Mouse (Mus musculus): Measurements from ENCODE around the gene Hoxa11.

Hoxa11 gene

GRCm38 (mm10) chr6:52265913-52266665 lies 20.5 kb upstream of the Hoxa11 start:
- DNase-seq (ENCODE audit: extremely low read depth, low read depth, low spot score) = no peak

DNA sequence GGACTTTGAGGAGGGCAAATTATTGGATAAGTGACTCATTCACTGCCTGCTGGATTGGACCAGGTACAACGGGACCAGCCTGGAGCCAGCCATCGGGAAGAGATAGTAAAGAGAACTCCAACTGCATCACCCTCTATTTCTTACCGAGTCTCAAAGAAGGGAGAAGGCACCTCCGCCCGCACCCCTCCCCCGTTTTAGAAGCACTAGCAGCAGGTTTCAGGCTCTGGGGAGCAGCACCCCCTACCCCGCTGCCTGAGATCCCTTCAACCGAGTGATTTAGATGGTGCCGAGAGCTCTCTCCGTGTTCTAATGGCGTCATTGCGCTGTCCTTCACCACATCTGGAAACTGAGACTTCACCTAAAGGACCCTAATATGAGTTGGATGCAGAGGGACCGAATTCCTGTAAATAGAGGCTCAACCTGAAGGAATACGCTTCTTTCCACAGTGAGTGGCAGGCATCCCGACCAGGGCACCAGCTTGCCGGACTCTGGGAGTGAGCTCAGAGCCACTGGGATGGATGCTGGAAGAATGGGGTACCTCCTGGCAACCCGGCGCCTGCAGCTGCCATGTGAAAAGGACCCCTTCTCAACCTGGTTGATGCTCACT lies 19.8 kb upstream of the Hoxa11 start:
- DNase-seq (ENCODE audit: extremely low read depth, low read depth, low spot score) = no peak

- no peak for DNase-seq (ENCODE audit: extremely low read depth, low read depth, low spot score)
Observed at GRCm38 (mm10) chr6:52264106-52264790, 18.6 kb upstream of the Hoxa11 start.

GRCm38 (mm10) chr6:52263321-52263585 lies 17.6 kb upstream of the Hoxa11 start:
- no peak for DNase-seq (ENCODE audit: extremely low read depth, low read depth, low spot score)

- DNase-seq (ENCODE audit: extremely low read depth, low read depth, low spot score) = no peak
Observed at GRCm38 (mm10) chr6:52262463-52263320, 17.1 kb upstream of the Hoxa11 start.

DNA sequence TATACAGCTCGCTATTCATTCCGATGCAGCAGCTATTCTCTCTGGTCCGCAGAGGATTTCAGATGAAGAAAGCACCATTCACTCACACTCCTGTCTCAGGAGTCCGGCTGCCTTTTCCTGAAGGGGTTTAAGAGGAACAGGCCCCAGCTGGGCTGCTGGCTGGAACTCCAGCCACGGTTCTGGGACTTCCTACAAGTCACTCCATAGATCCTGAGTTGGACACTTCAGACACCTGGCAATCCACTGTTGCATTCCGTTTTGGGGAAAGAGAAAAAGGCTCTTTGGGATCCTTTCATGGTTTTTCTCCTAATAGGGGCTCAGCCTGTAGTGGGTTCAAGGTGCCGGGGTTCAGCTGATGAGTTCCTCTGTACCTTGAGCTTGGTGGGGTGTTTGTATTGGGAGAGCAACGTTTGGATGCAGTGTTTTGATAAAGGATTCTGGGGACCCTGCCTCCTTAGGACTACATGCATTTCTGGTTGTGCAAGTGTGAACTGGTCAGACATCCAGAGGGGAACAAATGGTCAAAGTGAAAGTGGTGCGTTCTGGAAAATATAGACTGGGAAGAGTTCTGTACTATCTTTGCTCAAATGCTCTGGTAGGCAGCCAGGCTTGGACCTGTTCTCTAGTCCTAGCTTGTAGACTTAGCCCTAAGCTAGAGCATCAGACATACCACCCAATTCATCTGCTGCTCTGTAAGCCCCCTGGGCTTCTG lies 16.3 kb upstream of the Hoxa11 start:
- no peak for DNase-seq (ENCODE audit: extremely low read depth, low read depth, low spot score)

DNA sequence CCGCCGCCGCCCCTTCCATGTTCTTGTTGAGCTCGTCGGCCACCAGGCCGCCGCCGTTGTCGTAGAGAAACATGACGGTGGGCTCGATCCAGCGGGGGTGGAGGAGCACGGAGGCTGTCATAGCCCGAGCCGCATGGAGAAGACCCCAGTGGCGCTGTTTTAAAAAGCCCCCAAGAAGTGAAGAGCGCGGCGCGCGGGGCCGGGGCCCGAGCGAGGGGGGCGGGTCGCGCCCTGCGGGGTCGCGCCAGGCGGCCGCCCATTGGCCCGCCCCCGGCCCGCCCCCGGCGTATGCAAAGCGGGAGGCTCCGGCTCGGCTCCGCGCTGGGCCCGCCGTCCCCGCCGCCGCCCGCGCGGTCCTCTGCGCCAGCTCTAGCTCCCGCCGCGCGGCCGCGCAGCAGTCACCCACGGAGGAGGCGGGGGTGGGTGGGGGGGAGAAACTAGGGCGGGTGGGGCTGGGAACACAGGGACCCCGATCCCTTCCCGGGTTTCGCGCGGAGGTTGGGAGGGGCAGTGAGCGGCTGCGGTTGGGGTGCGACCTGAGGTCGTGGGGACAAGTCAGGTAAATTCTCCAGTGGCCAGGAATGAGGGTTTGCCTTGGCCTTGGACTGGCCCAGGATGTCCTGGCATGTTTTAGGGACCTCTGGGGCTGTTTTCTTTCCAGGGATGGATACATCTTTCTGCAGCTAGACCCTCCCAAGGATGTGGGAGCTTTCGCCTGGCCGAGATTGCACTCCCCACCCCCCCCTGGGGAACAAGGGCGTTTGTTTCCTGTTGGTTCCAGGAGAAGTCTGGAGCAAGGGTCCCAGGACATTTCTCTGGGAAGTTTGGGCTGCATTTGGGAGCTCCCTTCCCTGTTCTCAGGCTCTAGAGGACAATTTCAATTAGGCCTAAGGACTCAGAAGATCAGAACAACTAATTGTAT lies 15.3 kb upstream of the Hoxa11 start, which contains the start of gene Hoxa13:
Hoxa13 (minus strand) TSS at position 227 of the 922 bp plus-strand sequence.
- DNase-seq (ENCODE audit: extremely low read depth, low read depth, low spot score) = no peak

- DNase-seq (ENCODE audit: extremely low read depth, low read depth, low spot score) = no peak
Observed at GRCm38 (mm10) chr6:52259811-52260261, 14.2 kb upstream of the Hoxa11 start.

DNA sequence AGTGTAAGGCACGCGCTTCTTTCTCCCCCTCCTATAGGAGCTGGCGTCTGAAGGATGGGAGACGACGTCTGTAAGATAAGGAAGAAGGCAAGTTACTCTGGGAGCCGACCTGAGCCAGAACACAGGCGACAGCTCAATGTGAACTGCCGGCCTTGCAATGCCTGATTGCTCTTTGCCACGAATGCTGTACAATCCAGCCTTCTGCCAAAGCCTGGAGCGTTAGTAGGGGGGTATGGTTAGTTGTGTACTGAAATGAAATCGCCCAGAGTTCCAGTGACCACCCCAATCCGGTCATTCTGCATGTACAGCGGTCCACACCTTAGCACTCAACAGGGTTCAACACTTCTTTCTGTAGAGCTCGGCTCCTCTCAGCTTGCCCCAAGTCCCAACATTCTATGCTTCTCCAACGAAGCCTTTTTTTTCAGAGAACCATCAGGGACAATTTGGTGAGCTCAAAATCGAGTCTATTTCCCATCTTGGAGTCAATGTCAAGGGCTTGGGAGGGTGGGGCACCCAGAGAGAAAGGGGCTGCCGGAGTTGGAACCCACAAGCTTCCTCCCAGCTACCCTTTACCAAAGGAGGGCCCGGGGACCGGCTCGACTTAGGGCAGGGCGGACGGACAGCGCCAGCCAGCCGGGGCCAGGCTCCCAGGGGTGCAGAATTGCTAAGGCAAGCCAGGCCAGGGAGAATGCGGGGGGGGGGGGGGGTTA lies 13.6 kb upstream of the Hoxa11 start:
- DNase-seq (ENCODE audit: extremely low read depth, low read depth, low spot score) = no peak

DNA sequence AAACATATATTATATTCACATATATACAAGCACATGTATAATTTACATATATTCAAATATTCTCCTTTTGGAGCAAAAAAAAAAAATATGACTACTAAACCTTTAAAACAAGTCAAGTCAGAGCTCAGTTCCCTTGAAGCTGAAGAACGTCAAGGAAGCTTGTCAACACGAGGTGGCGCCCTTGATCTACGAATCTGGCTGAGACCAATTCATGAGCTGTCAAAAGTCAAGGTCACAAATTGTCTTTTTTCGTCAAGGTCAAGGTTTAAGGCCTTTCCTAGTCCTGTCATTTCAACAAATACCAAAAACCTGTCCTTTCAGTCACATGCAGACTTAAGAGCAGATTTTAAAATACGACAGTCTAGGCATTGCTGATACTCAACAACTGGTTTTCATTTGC lies 11.3 kb upstream of the Hoxa11 start:
- no peak for DNase-seq (ENCODE audit: extremely low read depth, low read depth, low spot score)

DNA sequence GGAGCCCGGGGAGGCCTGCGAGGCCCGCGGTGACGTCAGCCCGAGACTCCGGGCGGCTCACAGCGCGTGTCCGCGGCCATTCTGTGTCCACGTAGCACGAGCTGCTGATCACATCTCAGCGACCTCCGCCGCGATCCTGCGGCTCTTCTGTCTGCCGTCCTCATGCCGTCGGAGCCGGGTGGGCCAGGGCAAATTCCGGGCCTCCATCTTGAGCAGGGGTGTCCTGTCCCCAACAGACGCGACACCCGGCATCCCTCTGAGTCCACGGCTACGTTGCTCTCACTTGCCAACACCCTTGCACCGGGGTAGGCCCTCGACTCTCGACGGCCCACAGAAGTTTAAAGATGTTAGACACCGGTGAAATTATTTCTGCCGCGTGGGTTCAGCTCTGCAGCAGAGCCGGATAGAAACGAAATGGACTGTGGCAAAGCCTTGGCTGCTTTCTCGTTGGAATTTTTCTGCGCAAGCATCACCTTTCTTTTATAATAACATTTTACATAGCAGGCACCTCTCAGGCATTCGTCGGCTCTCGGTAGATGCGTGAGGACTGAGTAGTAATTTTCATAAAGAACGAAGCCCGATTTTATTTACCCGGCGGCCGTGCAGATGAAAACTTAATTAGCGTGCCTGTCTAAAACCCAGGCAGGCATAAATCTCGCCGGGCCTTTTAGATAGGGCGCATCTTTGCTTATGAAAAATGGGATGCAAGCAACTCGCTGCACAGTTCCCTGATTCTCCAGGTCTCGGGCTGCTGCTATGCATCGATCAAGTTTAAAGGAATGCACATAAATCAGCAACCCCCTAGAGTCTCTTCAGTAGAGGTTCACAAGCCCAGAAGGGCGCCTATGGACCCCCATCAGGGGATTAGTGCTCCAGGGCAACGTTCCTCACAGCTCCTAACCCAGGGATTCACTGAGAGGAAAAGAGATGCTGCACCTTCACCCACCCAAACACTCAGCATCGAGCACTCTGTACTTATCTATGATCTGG lies 8.2 kb upstream of the Hoxa11 start:
- DNase-seq (ENCODE audit: extremely low read depth, low read depth, low spot score) = no peak

GRCm38 (mm10) chr6:52252775-52253376 lies 7.3 kb upstream of the Hoxa11 start:
- no peak for DNase-seq (ENCODE audit: extremely low read depth, low read depth, low spot score)

DNA sequence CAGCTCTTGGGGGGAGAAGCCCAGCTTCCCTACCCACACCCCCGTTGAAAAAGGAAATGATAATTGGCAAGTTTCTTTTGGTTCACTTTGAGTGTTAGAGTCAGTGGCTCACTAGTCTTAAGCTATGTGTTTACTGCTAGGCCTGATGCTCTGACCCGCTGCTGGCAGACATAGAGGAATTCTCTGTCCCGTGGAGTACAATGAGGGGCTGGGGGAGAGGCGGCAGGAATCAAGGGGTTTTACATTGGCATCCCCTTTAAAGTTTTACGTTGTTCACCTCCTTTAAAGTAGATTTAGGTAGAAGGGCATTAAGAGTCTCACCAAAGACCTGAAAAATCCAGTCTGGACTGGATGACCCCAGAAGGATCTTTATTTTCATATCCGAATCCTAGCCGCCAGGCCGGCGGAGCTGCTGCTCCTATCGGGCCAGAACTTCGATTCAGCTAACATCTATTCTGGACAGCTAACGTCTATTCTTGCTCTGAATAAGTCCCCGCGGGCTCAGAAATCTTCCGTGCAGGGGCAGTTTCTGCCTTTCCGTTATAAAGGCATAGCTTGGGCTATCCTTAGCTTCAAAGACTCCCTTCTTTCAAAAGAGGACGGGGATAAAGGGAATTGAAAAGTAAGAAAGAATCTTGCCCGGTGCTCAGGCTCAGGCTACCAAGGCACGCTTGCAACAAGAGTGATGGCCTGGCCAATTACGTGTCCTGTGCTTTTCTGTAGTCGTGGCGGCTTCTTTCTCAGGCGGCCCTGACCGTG lies 6.6 kb upstream of the Hoxa11 start:
- DNase-seq (ENCODE audit: extremely low read depth, low read depth, low spot score) = no peak

DNA sequence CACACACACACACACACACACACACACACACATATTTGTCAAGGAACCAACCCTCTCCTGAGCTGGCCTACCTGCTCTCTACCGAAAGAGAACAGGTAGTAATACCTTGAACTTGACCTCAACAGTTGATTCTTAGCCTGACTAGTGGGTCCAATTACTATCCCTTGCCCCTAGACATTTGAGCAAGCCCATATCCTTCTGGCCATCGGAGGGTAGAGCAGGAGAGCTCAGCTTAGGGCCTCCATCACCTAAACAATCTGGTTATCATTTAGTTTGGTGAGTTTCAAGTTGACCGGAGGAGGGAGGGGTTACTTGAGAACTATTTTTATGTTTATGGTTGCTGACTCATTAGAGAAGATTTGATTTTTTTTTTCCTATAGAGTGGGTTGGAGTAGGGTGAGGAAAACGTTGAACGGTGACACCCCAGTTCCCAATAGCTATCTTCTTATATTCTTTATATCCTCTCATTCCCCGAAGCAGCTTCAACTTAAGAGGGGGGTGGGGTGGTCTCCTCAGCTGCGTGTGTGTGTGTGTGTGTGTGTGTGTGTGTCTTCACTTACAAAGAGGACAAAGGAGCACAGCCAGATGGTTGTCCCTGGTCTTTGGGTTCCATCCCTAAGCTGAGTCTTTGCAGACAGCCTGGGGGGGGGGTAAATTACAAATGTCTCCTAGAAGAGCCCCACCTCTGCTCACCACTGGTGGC lies 5.7 kb upstream of the Hoxa11 start:
- DNase-seq (ENCODE audit: extremely low read depth, low read depth, low spot score) = no peak

DNA sequence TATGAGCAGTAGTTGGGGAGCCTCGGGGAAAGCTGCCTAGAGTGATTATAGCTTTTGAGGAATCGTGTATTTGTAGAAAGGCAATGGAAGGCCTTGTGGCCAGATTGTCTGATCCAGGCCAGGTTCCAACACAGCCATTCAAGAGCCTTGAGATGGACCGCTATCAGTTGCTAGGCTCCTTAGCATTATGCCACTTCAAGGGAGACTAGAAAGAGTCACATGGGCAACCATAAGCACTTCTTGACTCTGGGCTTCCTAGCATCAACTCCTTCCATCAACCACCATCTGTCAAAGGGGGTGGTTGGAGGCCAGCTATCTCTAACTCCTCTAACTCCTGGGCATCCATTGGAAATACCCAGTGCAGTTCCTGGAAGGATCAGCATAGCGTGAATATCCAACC lies 4.2 kb upstream of the Hoxa11 start:
- DNase-seq (ENCODE audit: extremely low read depth, low read depth, low spot score) = no peak

DNA sequence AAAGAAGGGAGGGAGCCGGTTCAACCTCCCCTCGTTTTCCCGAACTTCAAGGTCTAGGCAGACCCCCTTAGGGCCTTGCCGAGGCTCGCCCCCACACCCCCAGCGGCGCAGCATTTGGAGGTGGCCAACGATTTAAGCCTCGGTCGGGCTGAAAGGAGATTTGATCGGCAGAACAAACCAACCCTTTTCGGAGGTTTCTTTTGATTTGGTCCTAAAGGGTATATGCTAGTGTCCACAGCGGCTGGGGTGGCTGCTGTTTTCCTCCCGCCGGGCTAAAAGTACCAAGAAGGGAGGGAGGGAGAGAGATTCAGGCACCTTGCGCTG lies 3.8 kb upstream of the Hoxa11 start:
- DNase-seq (ENCODE audit: extremely low read depth, low read depth, low spot score) = no peak

Data from fat pad, adult 2 months (tissue).